13 mouse cellular contexts compared by ENCODE assay signal in the genomic region with DNA sequence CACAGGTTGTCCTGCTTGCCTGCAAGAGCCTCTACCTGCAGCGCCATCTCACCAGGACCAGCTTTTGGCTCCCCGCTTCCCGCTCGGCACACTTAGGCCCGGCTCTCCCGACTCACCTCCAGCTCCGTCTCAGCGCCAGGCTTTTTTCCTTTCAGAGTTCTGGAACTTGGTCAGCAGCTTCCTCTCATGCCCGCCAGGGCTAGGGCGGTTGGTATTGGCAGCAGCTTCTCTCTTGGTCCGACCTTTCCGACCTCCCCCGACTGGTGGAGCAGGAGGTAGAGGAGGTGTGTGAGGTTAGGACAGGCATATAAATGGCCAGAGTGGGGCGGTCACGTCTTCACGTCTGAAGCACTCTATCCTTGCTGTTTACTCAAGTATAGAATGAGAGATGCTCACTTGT. TPM values are rescaled to one million over a fixed set of nuclear protein-coding genes. Genes with fewer than 3 reads are reported as not detected.
DNase-seq lines count a peak whose midpoint lies in the region; ATAC-seq and TF ChIP-seq lines count a peak whose summit lies in the region.
"Had no signal": no experiment of that assay in that cellular context is flagged by ENCODE, and none has a peak within 500 bp of the region (broad histone marks: within the 10 kb centered on the region; RNA-seq: fewer than 3 reads in every experiment).

No protein-coding gene starts in this region.

- 55% methylated on average over 16 of the region's 16 CpGs for WGBS in heart, postnatal 0 days
- WGBS in heart, embryonic 10.5 days, result 52% methylated on average over 16 of the region's 16 CpGs
- 49% methylated on average over 16 of the region's 16 CpGs for WGBS in lung, embryonic 16.5 days
- 73% methylated on average over 16 of the region's 16 CpGs for WGBS in forebrain, embryonic 13.5 days

- no peaks in the 10 kb centered on the region for H3K4me1 ChIP-seq in heart, postnatal 0 days (ENCODE audit: control insufficient read depth, insufficient read depth)
- peaks cover 8% of the 10 kb centered on the region; the same call in 1 of the 2 replicates for H3K4me1 ChIP-seq in heart, embryonic 10.5 days
- H3K4me1 ChIP-seq in ES-Bruce4 (ENCODE audit: control insufficient read depth, insufficient read depth, low read length), result no peaks in the 10 kb centered on the region
- peaks cover 19% of the 10 kb centered on the region for H3K4me1 ChIP-seq in brown adipose tissue, adult 24 weeks (ENCODE audit: control insufficient read depth, insufficient read depth, insufficient read length, low read length)
- peaks cover 9% of the 10 kb centered on the region; the same call in 1 of the 2 replicates for H3K4me1 ChIP-seq in lung, embryonic 16.5 days (replicated peaks; ENCODE audit: control insufficient read depth, insufficient read depth, low read length)
- no peaks in the 10 kb centered on the region for H3K4me1 ChIP-seq in forebrain, embryonic 13.5 days

- H3K27ac ChIP-seq in heart, postnatal 0 days (ENCODE audit: low read depth), result no peak overlapping the region
- no peak overlapping the region for H3K27ac ChIP-seq in heart, embryonic 10.5 days
- peak overlapping the region; percentile 8; the same call in 1 of the 2 replicates for H3K27ac ChIP-seq in ES-Bruce4 (ENCODE audit: insufficient read depth, low read length)
- H3K27ac ChIP-seq in brown adipose tissue, adult 24 weeks (replicated peaks; ENCODE audit: low read depth, low read length), result peak overlapping the region; percentile 88
- H3K27ac ChIP-seq in lung, embryonic 16.5 days (ENCODE audit: low read length), result peak overlapping the region; percentile 43; the same call in 1 of the 2 replicates
- no peak overlapping the region for H3K27ac ChIP-seq in forebrain, embryonic 13.5 days
- H3K27ac ChIP-seq: forebrain, embryonic 12.5 days; neural tube, embryonic 12.5 days had no signal

- TF ChIP-seq EP300 in heart, postnatal 0 days (IDR thresholded peaks at IDR 0.05; ENCODE audit: low read depth), result no peak
- TF ChIP-seq EP300 in ES-Bruce4 (IDR thresholded peaks at IDR 0.05; ENCODE audit: insufficient read depth, low read depth, low read length), result no peak

- ATAC-seq in heart, postnatal 0 days (ENCODE audit: insufficient read depth, low read depth), result no peak
- ATAC-seq in lung, embryonic 16.5 days (ENCODE audit: low read depth), result no peak
- no peak for ATAC-seq in forebrain, embryonic 13.5 days

- H3K9me3 ChIP-seq in heart, postnatal 0 days (replicated peaks; ENCODE audit: control insufficient read depth, low read length), result no peaks in the 10 kb centered on the region
- H3K9me3 ChIP-seq in heart, embryonic 10.5 days, result no peaks in the 10 kb centered on the region
- H3K9me3 ChIP-seq in ES-Bruce4 (replicated peaks; ENCODE audit: control insufficient read depth, insufficient read depth, low read length, poor library complexity, severe bottlenecking), result no peaks in the 10 kb centered on the region
- no peaks in the 10 kb centered on the region for H3K9me3 ChIP-seq in lung, embryonic 16.5 days (ENCODE audit: control insufficient read depth, low read length)
- H3K9me3 ChIP-seq in forebrain, embryonic 13.5 days (replicated peaks), result no peaks in the 10 kb centered on the region
- H3K9me3 ChIP-seq: forebrain, embryonic 12.5 days; neural tube, embryonic 12.5 days had no signal

- TF ChIP-seq CTCF in heart, postnatal 0 days (IDR thresholded peaks at IDR 0.05; ENCODE audit: low read depth), result no peak
- no peak for TF ChIP-seq CTCF in ES-Bruce4 (IDR thresholded peaks at IDR 0.05; ENCODE audit: low read depth, low read length)

- H3K4me3 ChIP-seq in heart, postnatal 0 days (ENCODE audit: low read depth, low read length), result 0 out of 2 replicates have a peak overlapping the region, but pooled peaks have one; percentile 3
- no peak overlapping the region for H3K4me3 ChIP-seq in heart, embryonic 10.5 days
- H3K4me3 ChIP-seq in ES-Bruce4 (ENCODE audit: low read depth, low read length), result peak overlapping the region; percentile 57
- peak overlapping the region; percentile 66 for H3K4me3 ChIP-seq in brown adipose tissue, adult 24 weeks (ENCODE audit: insufficient read depth, low read depth, low read length)
- H3K4me3 ChIP-seq in lung, embryonic 16.5 days (ENCODE audit: low read length), result peak overlapping the region; percentile 31
- H3K4me3 ChIP-seq in forebrain, embryonic 13.5 days, result no peak overlapping the region
- H3K4me3 ChIP-seq: forebrain, embryonic 12.5 days; neural tube, embryonic 12.5 days had no signal

- no peak for DNase-seq in heart, postnatal 0 days (ENCODE audit: low spot score)
- no peak for DNase-seq in heart, embryonic 10.5 days (ENCODE audit: low spot score)
- no peak for DNase-seq in natural killer cell, adult 2 months (ENCODE audit: low spot score in 2 of 2)
- no peak for DNase-seq in cerebellum, postnatal 4 days (ENCODE audit: low spot score in 2 of 2)

- no peaks in the 10 kb centered on the region for H3K36me3 ChIP-seq in heart, postnatal 0 days (replicated peaks; ENCODE audit: control insufficient read depth, insufficient read depth, low read length)
- H3K36me3 ChIP-seq in heart, embryonic 10.5 days, result no peaks in the 10 kb centered on the region
- 0 out of 2 replicates have a peak, but pooled peaks cover 2% of the 10 kb centered on the region for H3K36me3 ChIP-seq in ES-Bruce4 (ENCODE audit: control insufficient read depth, insufficient read depth, low read length, poor library complexity, severe bottlenecking)
- no peaks in the 10 kb centered on the region for H3K36me3 ChIP-seq in lung, embryonic 16.5 days (ENCODE audit: control insufficient read depth, insufficient read depth, low read length)
- no peaks in the 10 kb centered on the region for H3K36me3 ChIP-seq in forebrain, embryonic 13.5 days (ENCODE audit: poor library complexity, severe bottlenecking)
- H3K36me3 ChIP-seq: forebrain, embryonic 12.5 days; neural tube, embryonic 12.5 days had no signal

- 0 out of 2 replicates have a peak overlapping the region, but pooled peaks have one; percentile 3 for H3K4me2 ChIP-seq in heart, postnatal 0 days (ENCODE audit: low read depth, low read length)
- H3K4me2 ChIP-seq in lung, embryonic 16.5 days (ENCODE audit: low read depth, low read length), result peak overlapping the region; percentile 32
- no peak overlapping the region for H3K4me2 ChIP-seq in forebrain, embryonic 13.5 days
- H3K4me2 ChIP-seq: forebrain, embryonic 12.5 days; neural tube, embryonic 12.5 days had no signal

- no peak overlapping the region for H3K9ac ChIP-seq in heart, postnatal 0 days (replicated peaks; ENCODE audit: low read depth, low read length)
- H3K9ac ChIP-seq in ES-Bruce4 (ENCODE audit: low read depth, poor library complexity, severe bottlenecking), result peak overlapping the region; percentile 54
- 0 out of 2 replicates have a peak overlapping the region, but pooled peaks have one; percentile 50 for H3K9ac ChIP-seq in lung, embryonic 16.5 days (ENCODE audit: low read length)
- H3K9ac ChIP-seq in forebrain, embryonic 13.5 days, result no peak overlapping the region
- H3K9ac ChIP-seq: forebrain, embryonic 12.5 days; neural tube, embryonic 12.5 days had no signal

- H3K27me3 ChIP-seq in heart, postnatal 0 days (ENCODE audit: control insufficient read depth, insufficient read depth, low read length), result no peaks in the 10 kb centered on the region
- 0 out of 2 replicates have a peak, but pooled peaks cover 7% of the 10 kb centered on the region for H3K27me3 ChIP-seq in heart, embryonic 10.5 days (ENCODE audit: insufficient read depth, poor library complexity, severe bottlenecking)
- no peaks in the 10 kb centered on the region for H3K27me3 ChIP-seq in ES-Bruce4 (ENCODE audit: control insufficient read depth, insufficient read depth, low read length, poor library complexity, severe bottlenecking)
- H3K27me3 ChIP-seq in lung, embryonic 16.5 days (ENCODE audit: control insufficient read depth, insufficient read depth, low read depth, low read length), result no peaks in the 10 kb centered on the region
- no peaks in the 10 kb centered on the region for H3K27me3 ChIP-seq in forebrain, embryonic 13.5 days
- H3K27me3 ChIP-seq: forebrain, embryonic 12.5 days; neural tube, embryonic 12.5 days had no signal

- no peak for TF ChIP-seq POLR2A in ES-Bruce4 (IDR thresholded peaks at IDR 0.05; ENCODE audit: insufficient read depth, low read length)

RNA-seq across cellular contexts. Expression of gene Nupr1, which starts 5.9 kb away (rescaled TPM):
- total RNA-seq in heart, postnatal 0 days (2014; rRNA removed; ENCODE audit: low replicate concordance), result 1.3 and 4.1 TPM in 2 replicates
- polyA plus RNA-seq in heart, postnatal 0 days (2015; fragmentation: Nextera tagmentation; extraction: Ambion mirVana), result 8.9 and 13.0 TPM in 2 replicates
- 0.75 and 1.2 TPM in 2 replicates for polyA plus RNA-seq in heart, embryonic 10.5 days (2016; fragmentation: Nextera tagmentation; extraction: Ambion mirVana)
- polyA plus RNA-seq in ES-Bruce4 (2011; ENCODE audit: insufficient read depth, insufficient read length, low read depth, missing spikeins), result 13.6 and 14.1 TPM in 2 replicates
- polyA plus RNA-seq in brown adipose tissue, adult 24 weeks (2012; ENCODE audit: insufficient read depth, insufficient read length, missing spikeins), result 89.5 and 149 TPM in 2 replicates
- 34.2 and 53.9 TPM in 2 replicates for polyA plus RNA-seq in lung, embryonic 16.5 days (2015; fragmentation: Nextera tagmentation; extraction: Ambion mirVana)
- 2.1 and 2.5 TPM in 2 replicates for polyA plus RNA-seq in forebrain, embryonic 13.5 days (2015; fragmentation: Nextera tagmentation; extraction: Ambion mirVana)

RNA-seq across cellular contexts. Expression of gene Sgf29, which starts 24.3 kb away (rescaled TPM):
- total RNA-seq in heart, postnatal 0 days (2014; rRNA removed; ENCODE audit: low replicate concordance), result 15.9 and 20.7 TPM in 2 replicates
- 21.9 and 25.3 TPM in 2 replicates for polyA plus RNA-seq in heart, postnatal 0 days (2015; fragmentation: Nextera tagmentation; extraction: Ambion mirVana)
- 36.6 and 44.3 TPM in 2 replicates for polyA plus RNA-seq in heart, embryonic 10.5 days (2016; fragmentation: Nextera tagmentation; extraction: Ambion mirVana)
- 42.7 and 54.0 TPM in 2 replicates for polyA plus RNA-seq in ES-Bruce4 (2011; ENCODE audit: insufficient read depth, insufficient read length, low read depth, missing spikeins)
- polyA plus RNA-seq in brown adipose tissue, adult 24 weeks (2012; ENCODE audit: insufficient read depth, insufficient read length, missing spikeins), result 18.3 and 20.6 TPM in 2 replicates
- polyA plus RNA-seq in lung, embryonic 16.5 days (2015; fragmentation: Nextera tagmentation; extraction: Ambion mirVana), result 42.9 and 47.3 TPM in 2 replicates
- polyA plus RNA-seq in forebrain, embryonic 13.5 days (2015; fragmentation: Nextera tagmentation; extraction: Ambion mirVana), result 57.3 and 64.6 TPM in 2 replicates

RNA-seq across cellular contexts. Expression of gene Il27, which starts 30.0 kb away (rescaled TPM):
- not detected in 2 replicates for total RNA-seq in heart, postnatal 0 days (2014; rRNA removed; ENCODE audit: low replicate concordance)
- polyA plus RNA-seq in heart, postnatal 0 days (2015; fragmentation: Nextera tagmentation; extraction: Ambion mirVana), result not detected in 2 replicates
- polyA plus RNA-seq in heart, embryonic 10.5 days (2016; fragmentation: Nextera tagmentation; extraction: Ambion mirVana), result not detected in 2 replicates
- polyA plus RNA-seq in ES-Bruce4 (2011; ENCODE audit: insufficient read depth, insufficient read length, low read depth, missing spikeins), result not detected in 2 replicates
- polyA plus RNA-seq in brown adipose tissue, adult 24 weeks (2012; ENCODE audit: insufficient read depth, insufficient read length, missing spikeins), result not detected in 2 replicates
- polyA plus RNA-seq in lung, embryonic 16.5 days (2015; fragmentation: Nextera tagmentation; extraction: Ambion mirVana), result not detected in 2 replicates
- polyA plus RNA-seq in forebrain, embryonic 13.5 days (2015; fragmentation: Nextera tagmentation; extraction: Ambion mirVana), result not detected in 2 replicates
- total RNA-seq: left cerebral cortex, postnatal 25 days had no signal
- polyA plus RNA-seq: forebrain, embryonic 12.5 days; intestine, embryonic 14.5 days; neural tube, embryonic 12.5 days; testis, adult 2 months had no signal

RNA-seq across cellular contexts. Expression of gene Cln3, which starts 39.2 kb away (rescaled TPM):
- total RNA-seq in heart, postnatal 0 days (2014; rRNA removed; ENCODE audit: low replicate concordance), result 14.8 and 17.1 TPM in 2 replicates
- 14.9 and 17.0 TPM in 2 replicates for polyA plus RNA-seq in heart, postnatal 0 days (2015; fragmentation: Nextera tagmentation; extraction: Ambion mirVana)
- polyA plus RNA-seq in heart, embryonic 10.5 days (2016; fragmentation: Nextera tagmentation; extraction: Ambion mirVana), result 19.8 and 23.3 TPM in 2 replicates
- 44.9 and 52.5 TPM in 2 replicates for polyA plus RNA-seq in ES-Bruce4 (2011; ENCODE audit: insufficient read depth, insufficient read length, low read depth, missing spikeins)
- 16.1 and 18.9 TPM in 2 replicates for polyA plus RNA-seq in brown adipose tissue, adult 24 weeks (2012; ENCODE audit: insufficient read depth, insufficient read length, missing spikeins)
- 31.2 and 31.7 TPM in 2 replicates for polyA plus RNA-seq in lung, embryonic 16.5 days (2015; fragmentation: Nextera tagmentation; extraction: Ambion mirVana)
- polyA plus RNA-seq in forebrain, embryonic 13.5 days (2015; fragmentation: Nextera tagmentation; extraction: Ambion mirVana), result 26.3 and 30.8 TPM in 2 replicates

RNA-seq across cellular contexts. Expression of gene Apobr, which starts 40.0 kb away (rescaled TPM):
- total RNA-seq in heart, postnatal 0 days (2014; rRNA removed; ENCODE audit: low replicate concordance), result not detected in 2 replicates
- 0.34 and 0.40 TPM in 2 replicates for polyA plus RNA-seq in heart, postnatal 0 days (2015; fragmentation: Nextera tagmentation; extraction: Ambion mirVana)
- polyA plus RNA-seq in heart, embryonic 10.5 days (2016; fragmentation: Nextera tagmentation; extraction: Ambion mirVana), result 0.18 and 0.23 TPM in 2 replicates
- 2.0 and 2.4 TPM in 2 replicates for polyA plus RNA-seq in ES-Bruce4 (2011; ENCODE audit: insufficient read depth, insufficient read length, low read depth, missing spikeins)
- polyA plus RNA-seq in brown adipose tissue, adult 24 weeks (2012; ENCODE audit: insufficient read depth, insufficient read length, missing spikeins), result 5.8 and 12.6 TPM in 2 replicates
- polyA plus RNA-seq in lung, embryonic 16.5 days (2015; fragmentation: Nextera tagmentation; extraction: Ambion mirVana), result 1.6 and 2.3 TPM in 2 replicates
- 0.38 and 0.46 TPM in 2 replicates for polyA plus RNA-seq in forebrain, embryonic 13.5 days (2015; fragmentation: Nextera tagmentation; extraction: Ambion mirVana)

Comparison
In these comparisons a context has a peak if more than half of its experiments do, and no peak if none do; other contexts are left out.
1. H3K4me3 ChIP-seq: peak in heart, postnatal 0 days (single experiment), ES-Bruce4 (single experiment), brown adipose tissue, adult 24 weeks (single experiment) and lung, embryonic 16.5 days (single experiment); none in heart, embryonic 10.5 days (single experiment) and forebrain, embryonic 13.5 days (single experiment).
2. H3K27ac ChIP-seq: peak in ES-Bruce4 (single experiment), brown adipose tissue, adult 24 weeks (single experiment) and lung, embryonic 16.5 days (single experiment); none in heart, postnatal 0 days (single experiment), heart, embryonic 10.5 days (single experiment) and forebrain, embryonic 13.5 days (single experiment).
3. H3K9ac ChIP-seq: peak in ES-Bruce4 (single experiment) and lung, embryonic 16.5 days (single experiment); none in heart, postnatal 0 days (single experiment) and forebrain, embryonic 13.5 days (single experiment).